Mouse (Mus musculus) kidney, adult 2 months (tissue): ENCODE measurements at regions not wholly inside any gene's neighbourhood (a gene's known extent, or its start where the extent isn't known, plus 50 kb on each side); places are given as distances from the start of the nearest gene placed in this dataset.

Experiments used
- CTCF ChIP-seq: fragments of 200-500 bp; conservative IDR thresholded peaks from 2 replicates; pipeline ENCODE4 v1.5.1; 2011; ENCODE audit warnings: low read depth, mild to moderate bottlenecking, control low read depth, low read length, moderate library complexity, mixed read lengths; ENCODE audit not compliant: insufficient read depth, insufficient read length
- POLR2A ChIP-seq: fragments of 200-500 bp; IDR thresholded peaks from one replicate; pipeline ENCODE4 v1.6.1; 2011; ENCODE audit warnings: low read depth, low read length, control low read depth

- no peak for TF ChIP-seq CTCF
- no peak for TF ChIP-seq POLR2A
Measured at GRCm38 (mm10) chr3:159734547-159734946, 104.9 kb upstream of the Wls start.
